Mouse (Mus musculus): Measurements from ENCODE around the gene Ush1g. TPM values are rescaled to one million over a fixed set of nuclear protein-coding genes. Genes with fewer than 3 reads are reported as not detected.

Ush1g gene
- polyA plus RNA-seq, 1 experiment, result 0.11 TPM

DNA sequence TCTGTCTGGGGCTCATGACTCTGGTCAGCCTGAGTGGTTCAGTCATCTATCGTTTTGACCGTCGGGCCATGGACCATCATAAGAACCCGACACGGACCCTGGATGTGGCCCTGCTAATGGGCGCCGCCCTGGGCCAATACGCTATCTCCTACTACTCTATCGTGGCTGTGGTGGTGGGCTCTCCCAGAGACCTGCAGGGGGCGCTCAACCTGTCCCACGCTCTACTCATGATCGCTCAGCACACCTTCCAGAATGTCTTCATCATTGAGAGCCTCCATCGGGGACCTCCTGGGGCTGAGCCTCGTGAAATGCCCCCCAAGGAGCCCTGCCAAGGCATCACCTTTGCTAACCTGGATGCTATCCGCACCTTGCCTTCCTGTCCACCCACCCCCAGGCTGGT lies 7.5 kb upstream of the Ush1g start:
- no peak for DNase-seq (ENCODE audit: low read depth)
- TF ChIP-seq CTCF (IDR thresholded peaks at IDR 0.05; ENCODE audit: borderline replicate concordance, extremely low read depth, insufficient read depth, insufficient read length) (peak; percentile 19; the same call in 1 of the 2 replicates), POLR2A (IDR thresholded peaks at IDR 0.05; ENCODE audit: borderline replicate concordance, extremely low read depth, insufficient read depth, insufficient read length, poor library complexity, severe bottlenecking) (no peak)

- TF ChIP-seq POLR2A (IDR thresholded peaks at IDR 0.05; ENCODE audit: borderline replicate concordance, extremely low read depth, insufficient read depth, insufficient read length, poor library complexity, severe bottlenecking), result no peak
- TF ChIP-seq CTCF (IDR thresholded peaks at IDR 0.05; ENCODE audit: borderline replicate concordance, extremely low read depth, insufficient read depth, insufficient read length), result no peak
- DNase-seq (ENCODE audit: low read depth), result no peak
These were observed 4.9 kb upstream of the Ush1g start for GRCm38 (mm10) chr11:115326730-115327129.

GRCm38 (mm10) chr11:115323354-115323753 lies 1.5 kb upstream of the Ush1g start:
- TF ChIP-seq CTCF (IDR thresholded peaks at IDR 0.05; ENCODE audit: borderline replicate concordance, extremely low read depth, insufficient read depth, insufficient read length) (no peak), POLR2A (IDR thresholded peaks at IDR 0.05; ENCODE audit: borderline replicate concordance, extremely low read depth, insufficient read depth, insufficient read length, poor library complexity, severe bottlenecking) (no peak)
- DNase-seq (ENCODE audit: low read depth), result peak; percentile 28

GRCm38 (mm10) chr11:115319704-115320383 lies 2.0 kb downstream of the Ush1g start:
- TF ChIP-seq POLR2A (IDR thresholded peaks at IDR 0.05; ENCODE audit: borderline replicate concordance, extremely low read depth, insufficient read depth, insufficient read length, poor library complexity, severe bottlenecking), result no peak
- TF ChIP-seq CTCF (IDR thresholded peaks at IDR 0.05; ENCODE audit: borderline replicate concordance, extremely low read depth, insufficient read depth, insufficient read length), result no peak
- peak; percentile 18 for DNase-seq (ENCODE audit: low read depth)

GRCm38 (mm10) chr11:115318245-115319027 lies 3.4 kb downstream of the Ush1g start:
- TF ChIP-seq CTCF (IDR thresholded peaks at IDR 0.05; ENCODE audit: borderline replicate concordance, extremely low read depth, insufficient read depth, insufficient read length) (no peak), POLR2A (IDR thresholded peaks at IDR 0.05; ENCODE audit: borderline replicate concordance, extremely low read depth, insufficient read depth, insufficient read length, poor library complexity, severe bottlenecking) (no peak)
- DNase-seq (ENCODE audit: low read depth), result peak; percentile 27

- TF ChIP-seq POLR2A (IDR thresholded peaks at IDR 0.05; ENCODE audit: borderline replicate concordance, extremely low read depth, insufficient read depth, insufficient read length, poor library complexity, severe bottlenecking), result no peak
- no peak for DNase-seq (ENCODE audit: low read depth)
These were observed 4.6 kb downstream of the Ush1g start for GRCm38 (mm10) chr11:115317204-115317603.

DNA sequence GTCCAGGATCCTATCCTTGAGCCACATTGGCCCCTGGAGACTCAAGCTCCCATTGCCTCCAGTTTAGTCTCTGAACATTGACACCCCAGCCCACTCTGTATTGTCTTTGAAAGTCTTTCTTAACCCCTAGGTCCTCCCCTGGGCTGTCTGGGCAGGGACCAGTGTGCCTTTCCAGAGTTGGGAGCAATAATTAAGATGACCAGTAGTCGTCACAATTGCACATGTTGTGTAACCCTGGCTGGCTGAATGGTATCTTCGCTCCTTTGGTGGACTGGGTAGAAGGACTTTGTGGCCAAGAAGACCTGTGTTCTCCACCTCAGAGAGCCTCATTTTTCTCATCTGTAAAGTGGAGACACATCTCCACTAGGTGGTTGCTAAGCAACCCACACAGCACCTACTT lies 7.6 kb downstream of the Ush1g start:
- DNase-seq (ENCODE audit: low read depth), result no peak
- TF ChIP-seq CTCF (IDR thresholded peaks at IDR 0.05; ENCODE audit: borderline replicate concordance, extremely low read depth, insufficient read depth, insufficient read length), result no peak
- no peak for TF ChIP-seq POLR2A (IDR thresholded peaks at IDR 0.05; ENCODE audit: borderline replicate concordance, extremely low read depth, insufficient read depth, insufficient read length, poor library complexity, severe bottlenecking)

DNA sequence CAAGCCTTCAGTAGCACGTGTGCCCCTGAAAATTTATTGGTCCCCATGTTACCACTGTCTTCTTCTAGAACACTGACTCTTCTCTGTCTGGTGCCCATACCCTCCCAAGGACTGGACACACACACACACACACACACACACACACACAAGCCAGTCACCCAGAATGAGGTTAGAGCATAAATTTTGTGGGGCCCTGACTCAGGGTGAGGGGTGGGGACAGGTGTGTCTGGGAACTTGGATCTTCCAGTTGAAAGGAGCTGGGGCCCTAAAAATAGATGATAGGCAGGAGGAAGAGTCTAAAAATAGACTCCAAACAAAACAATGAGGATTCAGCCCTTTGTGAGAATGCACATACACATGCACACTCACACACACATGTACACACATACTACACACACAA lies 13.1 kb downstream of the Ush1g start:
- no peak for TF ChIP-seq CTCF (IDR thresholded peaks at IDR 0.05; ENCODE audit: borderline replicate concordance, extremely low read depth, insufficient read depth, insufficient read length)
- TF ChIP-seq POLR2A (IDR thresholded peaks at IDR 0.05; ENCODE audit: borderline replicate concordance, extremely low read depth, insufficient read depth, insufficient read length, poor library complexity, severe bottlenecking), result no peak
- DNase-seq (ENCODE audit: low read depth), result no peak

GRCm38 (mm10) chr11:115306863-115307262 lies 15.0 kb downstream of the Ush1g start, which contains the start of gene Otop2:
Otop2 (plus strand) TSS chr11:115307163.
- no peak for TF ChIP-seq CTCF (IDR thresholded peaks at IDR 0.05; ENCODE audit: borderline replicate concordance, extremely low read depth, insufficient read depth, insufficient read length)
- TF ChIP-seq POLR2A (IDR thresholded peaks at IDR 0.05; ENCODE audit: borderline replicate concordance, extremely low read depth, insufficient read depth, insufficient read length, poor library complexity, severe bottlenecking), result no peak
- no peak for DNase-seq (ENCODE audit: low read depth)

GRCm38 (mm10) chr11:115303167-115303566 lies 18.7 kb downstream of the Ush1g start:
- TF ChIP-seq POLR2A (IDR thresholded peaks at IDR 0.05; ENCODE audit: borderline replicate concordance, extremely low read depth, insufficient read depth, insufficient read length, poor library complexity, severe bottlenecking) (no peak), CTCF (IDR thresholded peaks at IDR 0.05; ENCODE audit: borderline replicate concordance, extremely low read depth, insufficient read depth, insufficient read length) (no peak)
- no peak for DNase-seq (ENCODE audit: low read depth)

- DNase-seq (ENCODE audit: low read depth), result no peak
- TF ChIP-seq POLR2A (IDR thresholded peaks at IDR 0.05; ENCODE audit: borderline replicate concordance, extremely low read depth, insufficient read depth, insufficient read length, poor library complexity, severe bottlenecking), result no peak
- no peak for TF ChIP-seq CTCF (IDR thresholded peaks at IDR 0.05; ENCODE audit: borderline replicate concordance, extremely low read depth, insufficient read depth, insufficient read length)
These were observed 20.5 kb downstream of the Ush1g start for GRCm38 (mm10) chr11:115301351-115301750.

DNA sequence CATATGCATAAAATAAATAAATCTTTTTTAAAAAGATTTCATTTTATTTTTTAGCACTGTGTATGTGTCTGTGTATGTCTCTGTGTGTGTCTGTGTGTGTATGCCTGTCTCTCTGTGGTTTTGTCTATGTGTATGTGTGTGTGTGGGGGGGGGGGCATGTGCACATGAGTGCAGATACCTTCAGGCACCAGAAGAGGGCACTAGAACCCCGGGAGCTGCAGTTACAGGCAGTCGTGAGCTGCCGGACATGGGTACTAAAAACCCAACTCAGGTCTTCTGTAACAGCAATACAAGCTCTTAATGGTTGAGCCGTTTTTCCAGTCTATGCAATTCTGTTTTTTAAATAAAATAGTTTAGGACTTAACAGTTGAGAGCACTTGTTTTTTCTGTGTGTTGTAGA lies 21.1 kb downstream of the Ush1g start:
- no peak for TF ChIP-seq CTCF (IDR thresholded peaks at IDR 0.05; ENCODE audit: borderline replicate concordance, extremely low read depth, insufficient read depth, insufficient read length)
- TF ChIP-seq POLR2A (IDR thresholded peaks at IDR 0.05; ENCODE audit: borderline replicate concordance, extremely low read depth, insufficient read depth, insufficient read length, poor library complexity, severe bottlenecking), result no peak
- DNase-seq (ENCODE audit: low read depth), result no peak
